Mouse (Mus musculus) heart, postnatal 0 days (tissue): ENCODE measurements around the gene Habp2.

Source experiments
- CTCF ChIP-seq: IDR thresholded peaks from 2 replicates; pipeline ENCODE4 v1.5.1; 2016; ENCODE audit warnings: antibody characterized with exemption, control low read depth, low read depth
- EP300 ChIP-seq: IDR thresholded peaks from 2 replicates; pipeline ENCODE4 v1.6.1; 2016; ENCODE audit warnings: antibody characterized with exemption, low read depth

DNA sequence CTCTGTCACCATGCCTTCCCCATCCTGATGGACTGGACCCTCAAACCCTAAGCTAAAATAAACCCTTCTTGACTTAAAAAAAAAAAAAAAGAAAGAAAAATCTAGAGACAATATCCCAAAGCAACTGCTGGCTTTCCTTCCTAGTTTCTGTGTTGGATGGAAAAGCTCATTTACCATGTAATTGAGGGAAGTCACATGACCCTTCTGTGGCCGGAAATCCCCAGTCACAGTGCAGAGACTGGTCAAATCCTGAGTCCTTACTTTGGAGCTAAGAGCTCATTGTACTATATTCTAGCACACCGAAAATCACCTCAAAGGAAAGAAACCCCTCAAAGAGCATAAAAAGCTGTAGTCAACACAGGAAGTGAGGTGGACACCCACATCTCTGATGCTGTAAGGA lies 72.0 kb downstream of the Habp2 start:
- no peak for TF ChIP-seq EP300
- no peak for TF ChIP-seq CTCF
